Mouse (Mus musculus): ENCODE data around the gene Magi3. TPM values are rescaled to one million over a fixed set of nuclear protein-coding genes. Genes with fewer than 3 reads are reported as not detected.

The Magi3 gene
- polyA plus RNA-seq, 1 experiment from 2014 or later, result 2.0 TPM

DNA sequence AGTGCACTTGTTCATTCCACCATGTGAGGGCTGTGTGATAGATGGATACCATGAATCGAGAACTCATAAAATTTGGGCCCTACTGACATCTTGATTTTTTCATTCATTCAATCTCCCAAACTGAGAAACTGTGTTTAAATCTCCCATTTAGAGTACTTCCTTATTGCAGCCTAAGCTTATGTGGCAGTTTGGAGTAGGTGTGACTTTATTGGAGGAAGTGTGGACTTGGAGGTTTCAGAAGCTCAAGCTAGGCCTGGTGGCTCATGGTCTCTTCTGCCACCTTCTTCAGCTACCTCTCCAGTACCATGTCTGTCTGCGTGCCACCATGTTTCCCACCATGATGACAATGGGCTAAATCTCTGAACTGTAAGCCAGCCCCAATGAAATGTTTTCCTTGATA lies 15.9 kb upstream of the Magi3 start:
- H3K27ac ChIP-seq (ENCODE audit: low read depth), result no peak overlapping the region
- no peaks in the 10 kb centered on the region for H3K36me3 ChIP-seq (replicated peaks; ENCODE audit: insufficient read depth, low read length)
- H3K4me2 ChIP-seq (ENCODE audit: low read depth, low read length), result no peak overlapping the region
- H3K27me3 ChIP-seq (ENCODE audit: insufficient read depth, low read length), result no peaks in the 10 kb centered on the region
- 72% methylated on average over 2 of the region's 2 CpGs for WGBS (ENCODE audit: insufficient replicate concordance)
- no peaks in the 10 kb centered on the region for H3K4me1 ChIP-seq (ENCODE audit: insufficient read depth)
- no peak for ATAC-seq
- DNase-seq, result no peak
- TF ChIP-seq CTCF (IDR thresholded peaks at IDR 0.05; ENCODE audit: low read depth) (no peak), EP300 (IDR thresholded peaks at IDR 0.05; ENCODE audit: low read depth) (no peak)
- H3K9me3 ChIP-seq (ENCODE audit: low read length), result no peaks in the 10 kb centered on the region
- no peak overlapping the region for H3K4me3 ChIP-seq (ENCODE audit: low read depth, low read length)
- no peak overlapping the region for H3K9ac ChIP-seq (replicated peaks)

- no peak overlapping the region for H3K4me3 ChIP-seq (ENCODE audit: low read depth, low read length)
- H3K27me3 ChIP-seq (ENCODE audit: insufficient read depth, low read length), result no peaks in the 10 kb centered on the region
- no peaks in the 10 kb centered on the region for H3K4me1 ChIP-seq (ENCODE audit: insufficient read depth)
- H3K36me3 ChIP-seq (replicated peaks; ENCODE audit: insufficient read depth, low read length), result no peaks in the 10 kb centered on the region
- no peaks in the 10 kb centered on the region for H3K9me3 ChIP-seq (ENCODE audit: low read length)
- TF ChIP-seq CTCF (IDR thresholded peaks at IDR 0.05; ENCODE audit: low read depth), result no peak
- TF ChIP-seq EP300 (IDR thresholded peaks at IDR 0.05; ENCODE audit: low read depth), result no peak
- H3K27ac ChIP-seq (ENCODE audit: low read depth), result no peak overlapping the region
- H3K9ac ChIP-seq (replicated peaks), result no peak overlapping the region
- DNase-seq, result no peak
- ATAC-seq, result no peak
- 54% methylated on average over 5 of the region's 5 CpGs for WGBS (ENCODE audit: insufficient replicate concordance)
- H3K4me2 ChIP-seq (ENCODE audit: low read depth, low read length), result no peak overlapping the region
Observed at GRCm38 (mm10) chr3:104235099-104235498, 14.9 kb upstream of the Magi3 start.

DNA sequence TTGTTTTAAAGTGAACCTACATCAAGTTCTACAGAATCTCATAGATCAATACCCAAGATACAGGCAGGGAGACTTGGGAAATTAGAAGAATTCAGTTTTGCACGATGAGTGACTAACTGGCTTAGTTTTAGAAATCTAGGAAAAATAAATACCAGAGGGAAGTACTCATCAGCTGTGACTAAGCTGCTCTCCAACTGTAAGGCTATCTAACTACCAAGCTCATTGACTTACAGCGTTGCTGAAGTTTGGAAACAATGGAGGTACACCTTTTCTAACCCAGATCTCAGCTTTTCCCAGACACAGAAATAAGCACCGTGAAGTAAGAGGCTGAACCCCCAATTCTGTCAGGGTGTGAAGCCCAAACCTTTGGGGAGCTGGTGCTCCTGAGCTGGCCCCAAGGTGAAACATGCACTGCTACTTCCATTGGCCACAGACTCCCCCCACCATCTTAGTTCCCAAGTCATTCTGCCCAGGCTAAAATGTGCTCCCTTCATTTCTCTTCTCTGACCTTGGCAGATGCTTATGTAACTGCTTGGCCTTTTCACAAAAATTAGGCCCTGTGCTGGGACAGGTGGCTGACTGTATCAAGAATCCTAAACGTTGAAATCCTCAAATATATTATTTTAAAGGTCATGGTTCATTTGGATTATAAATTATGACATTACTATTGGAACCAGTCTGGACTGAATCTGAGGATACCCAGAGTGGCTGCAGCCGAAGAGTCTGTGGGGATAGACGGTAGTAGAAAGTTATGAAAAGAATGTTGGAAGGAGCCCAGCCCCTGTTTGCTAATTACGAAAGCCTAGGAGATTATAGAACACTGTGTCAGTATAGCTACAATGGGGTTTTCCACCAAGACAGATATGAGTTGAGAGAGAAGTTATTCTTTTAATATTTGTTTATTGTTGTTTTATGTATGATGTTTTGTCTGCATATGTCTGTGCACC lies 13.5 kb upstream of the Magi3 start:
- H3K9me3 ChIP-seq (ENCODE audit: low read length), result no peaks in the 10 kb centered on the region
- no peak overlapping the region for H3K4me3 ChIP-seq (ENCODE audit: low read depth, low read length)
- DNase-seq, result no peak
- ATAC-seq, result no peak
- H3K4me2 ChIP-seq (ENCODE audit: low read depth, low read length), result no peak overlapping the region
- TF ChIP-seq CTCF (IDR thresholded peaks at IDR 0.05; ENCODE audit: low read depth) (no peak), EP300 (IDR thresholded peaks at IDR 0.05; ENCODE audit: low read depth) (no peak)
- H3K27ac ChIP-seq (ENCODE audit: low read depth), result no peak overlapping the region
- H3K27me3 ChIP-seq (ENCODE audit: insufficient read depth, low read length), result no peaks in the 10 kb centered on the region
- 65% methylated on average over 7 of the region's 7 CpGs for WGBS (ENCODE audit: insufficient replicate concordance)
- no peak overlapping the region for H3K9ac ChIP-seq (replicated peaks)
- no peaks in the 10 kb centered on the region for H3K36me3 ChIP-seq (replicated peaks; ENCODE audit: insufficient read depth, low read length)
- no peaks in the 10 kb centered on the region for H3K4me1 ChIP-seq (ENCODE audit: insufficient read depth)

DNA sequence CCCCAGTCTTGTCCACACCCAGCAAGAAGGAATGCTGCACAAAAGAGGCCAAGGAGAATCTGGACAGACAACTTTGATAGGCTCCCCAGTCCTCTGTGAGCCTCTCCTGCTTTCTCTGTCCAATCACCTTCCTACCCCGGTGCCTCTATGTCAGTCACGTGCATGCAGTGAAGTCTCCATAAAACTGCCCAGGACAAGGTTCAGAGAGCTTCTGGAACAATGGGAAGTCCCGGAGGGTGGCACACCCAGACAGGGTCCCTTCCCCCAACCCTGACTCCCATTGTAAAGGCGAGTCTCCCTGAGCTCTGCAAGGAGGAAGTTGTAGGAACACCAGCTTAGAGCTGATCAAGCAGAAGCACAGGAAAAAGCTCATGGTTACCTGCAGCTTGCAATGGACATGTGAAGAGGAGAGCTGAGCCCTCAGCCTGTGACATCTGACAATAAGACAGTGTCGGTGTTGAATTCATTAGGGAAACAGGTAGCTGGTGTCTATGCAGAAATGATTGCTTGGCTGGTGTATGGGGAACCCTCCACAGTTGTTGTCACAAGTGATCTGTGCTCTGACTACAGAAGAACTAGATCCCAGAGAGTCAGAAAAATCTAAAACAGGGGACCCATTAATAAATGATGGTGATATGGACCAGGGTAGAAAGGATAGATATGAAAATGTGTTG lies 7.4 kb upstream of the Magi3 start:
- H3K27ac ChIP-seq (ENCODE audit: low read depth), result no peak overlapping the region
- no peak overlapping the region for H3K9ac ChIP-seq (replicated peaks)
- no peaks in the 10 kb centered on the region for H3K36me3 ChIP-seq (replicated peaks; ENCODE audit: insufficient read depth, low read length)
- peaks cover 3% of the 10 kb centered on the region; the same call in 1 of the 2 replicates for H3K4me1 ChIP-seq (ENCODE audit: insufficient read depth)
- ATAC-seq, result no peak
- H3K4me2 ChIP-seq (ENCODE audit: low read depth, low read length), result no peak overlapping the region
- no peaks in the 10 kb centered on the region for H3K27me3 ChIP-seq (ENCODE audit: insufficient read depth, low read length)
- 27% methylated on average over 5 of the region's 5 CpGs for WGBS (ENCODE audit: insufficient replicate concordance)
- no peak for DNase-seq
- TF ChIP-seq EP300 (IDR thresholded peaks at IDR 0.05; ENCODE audit: low read depth), result no peak
- no peak for TF ChIP-seq CTCF (IDR thresholded peaks at IDR 0.05; ENCODE audit: low read depth)
- H3K4me3 ChIP-seq (ENCODE audit: low read depth, low read length), result no peak overlapping the region
- H3K9me3 ChIP-seq (ENCODE audit: low read length), result no peaks in the 10 kb centered on the region

GRCm38 (mm10) chr3:104226731-104227130 lies 6.6 kb upstream of the Magi3 start:
- ATAC-seq, result no peak
- Histone ChIP-seq H3K4me1 (ENCODE audit: insufficient read depth) (peaks cover 3% of the 10 kb centered on the region), H3K9me3 (ENCODE audit: low read length) (no peaks in the 10 kb centered on the region), H3K4me2 (ENCODE audit: low read depth, low read length) (no peak overlapping the region), H3K36me3 (replicated peaks; ENCODE audit: insufficient read depth, low read length) (no peaks in the 10 kb centered on the region), H3K27me3 (ENCODE audit: insufficient read depth, low read length) (no peaks in the 10 kb centered on the region), H3K4me3 (ENCODE audit: low read depth, low read length) (no peak overlapping the region), H3K9ac (replicated peaks) (no peak overlapping the region), H3K27ac (ENCODE audit: low read depth) (no peak overlapping the region)
- TF ChIP-seq EP300 (IDR thresholded peaks at IDR 0.05; ENCODE audit: low read depth), result no peak
- no peak for TF ChIP-seq CTCF (IDR thresholded peaks at IDR 0.05; ENCODE audit: low read depth)
- WGBS (ENCODE audit: insufficient replicate concordance), result 49% methylated on average over 7 of the region's 7 CpGs
- DNase-seq, result no peak

GRCm38 (mm10) chr3:104221156-104221555 lies 982 bp upstream of the Magi3 start:
- H3K4me2 ChIP-seq (ENCODE audit: low read depth, low read length), result peak overlapping the region; percentile 74
- no peak for DNase-seq
- H3K27ac ChIP-seq (ENCODE audit: low read depth), result peak overlapping the region; percentile 74
- peaks cover 4% of the 10 kb centered on the region; the same call in 1 of the 2 replicates for H3K27me3 ChIP-seq (ENCODE audit: insufficient read depth, low read length)
- no peaks in the 10 kb centered on the region for H3K9me3 ChIP-seq (ENCODE audit: low read length)
- peak overlapping the region; percentile 39; the same call in 1 of the 2 replicates for H3K9ac ChIP-seq (replicated peaks)
- TF ChIP-seq CTCF (IDR thresholded peaks at IDR 0.05; ENCODE audit: low read depth), result no peak
- no peak for TF ChIP-seq EP300 (IDR thresholded peaks at IDR 0.05; ENCODE audit: low read depth)
- no peak for ATAC-seq
- peaks cover 12% of the 10 kb centered on the region for H3K4me1 ChIP-seq (ENCODE audit: insufficient read depth)
- no peaks in the 10 kb centered on the region for H3K36me3 ChIP-seq (replicated peaks; ENCODE audit: insufficient read depth, low read length)
- 7% methylated on average over 11 of the region's 11 CpGs for WGBS (ENCODE audit: insufficient replicate concordance)
- H3K4me3 ChIP-seq (ENCODE audit: low read depth, low read length), result peak overlapping the region; percentile 79

Data from liver, postnatal 0 days (tissue).